Mouse (Mus musculus) stomach, postnatal 0 days (tissue): ENCODE results near the gene Arhgap18.

Experiments
- CTCF ChIP-seq: IDR thresholded peaks from 2 replicates; pipeline ENCODE4 v1.5.1; 2016; ENCODE audit warnings: antibody characterized with exemption, low read depth, mild to moderate bottlenecking, moderate library complexity
- EP300 ChIP-seq: optimal IDR thresholded peaks from 2 replicates; pipeline ENCODE3; 2016; ENCODE audit warnings: antibody characterized with exemption

- no peak for TF ChIP-seq CTCF
- TF ChIP-seq EP300 = no peak
Measured at GRCm38 (mm10) chr10:26725255-26725654, 28.0 kb upstream of the Arhgap18 start.
